Mouse (Mus musculus): ENCODE data around the gene Lrrc47. TPM values are rescaled to one million over a fixed set of nuclear protein-coding genes. Genes with fewer than 3 reads are reported as not detected.

Lrrc47 gene
- total RNA-seq, 4 experiments from 2014 or later = 19.4 to 29.8 (median 25.0) TPM

DNA sequence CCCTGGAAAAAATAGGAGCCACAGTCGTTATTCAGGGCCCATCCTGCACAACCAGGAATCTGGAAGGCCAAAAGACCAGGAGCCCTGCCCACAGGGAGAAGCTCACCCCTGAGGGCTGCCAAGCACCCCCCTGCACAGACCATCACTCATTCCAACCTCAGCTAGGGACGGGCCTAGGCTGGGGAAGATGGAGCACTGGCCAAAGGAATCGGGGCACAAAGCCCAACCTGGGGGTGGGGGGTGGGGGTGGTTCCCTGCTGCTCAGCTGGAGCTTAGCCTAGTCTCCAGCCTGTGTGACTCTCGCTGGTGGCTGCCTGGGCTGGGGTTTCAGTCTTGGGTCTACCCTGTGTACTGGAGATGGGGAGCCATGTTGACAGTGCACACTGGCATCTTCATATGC lies 11.3 kb downstream of the Lrrc47 start:
- DNase-seq (ENCODE audit: low spot score in 2 of 2) = no peak

DNA sequence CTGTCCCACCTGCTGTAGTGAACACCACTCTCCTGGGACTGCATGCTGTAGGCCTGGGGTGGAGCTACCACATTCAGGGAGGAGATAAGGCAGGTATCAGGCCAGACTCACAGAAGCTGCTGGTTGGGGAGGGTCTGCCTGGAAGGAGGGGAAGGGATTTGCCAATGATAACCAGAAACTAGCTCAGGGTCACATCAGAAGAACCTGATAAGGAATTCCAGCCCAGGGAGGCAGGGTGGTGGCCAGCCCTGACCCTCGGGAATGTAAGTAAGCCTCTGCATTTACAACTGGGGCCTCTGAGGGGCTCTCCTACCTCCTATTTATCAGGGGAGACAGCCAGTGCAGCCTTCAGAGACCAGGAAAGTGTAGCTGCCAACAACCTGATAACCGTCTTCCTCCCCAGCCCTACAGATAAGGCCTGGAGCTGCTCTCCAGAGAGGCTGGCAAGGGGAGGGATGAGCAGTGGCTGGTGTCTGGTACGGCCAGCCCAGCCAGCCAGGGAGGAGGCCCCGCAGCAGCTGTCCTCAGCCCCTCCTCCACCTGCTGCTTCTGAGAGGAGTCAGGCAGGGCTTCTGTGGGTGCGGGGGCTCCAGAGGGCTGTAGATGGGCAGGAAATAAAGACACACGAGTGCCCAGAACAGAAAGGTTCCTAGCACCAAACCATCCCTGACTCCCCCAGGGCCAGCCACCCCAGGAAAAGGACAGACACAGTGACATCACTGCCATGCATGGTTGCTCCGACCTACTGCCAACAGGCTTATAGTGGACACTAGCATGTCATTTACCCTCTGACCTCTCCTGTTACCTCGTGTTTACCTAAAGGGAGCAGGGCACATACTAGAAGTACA lies 12.4 kb downstream of the Lrrc47 start:
- DNase-seq (ENCODE audit: low spot score in 2 of 2) = no peak

DNA sequence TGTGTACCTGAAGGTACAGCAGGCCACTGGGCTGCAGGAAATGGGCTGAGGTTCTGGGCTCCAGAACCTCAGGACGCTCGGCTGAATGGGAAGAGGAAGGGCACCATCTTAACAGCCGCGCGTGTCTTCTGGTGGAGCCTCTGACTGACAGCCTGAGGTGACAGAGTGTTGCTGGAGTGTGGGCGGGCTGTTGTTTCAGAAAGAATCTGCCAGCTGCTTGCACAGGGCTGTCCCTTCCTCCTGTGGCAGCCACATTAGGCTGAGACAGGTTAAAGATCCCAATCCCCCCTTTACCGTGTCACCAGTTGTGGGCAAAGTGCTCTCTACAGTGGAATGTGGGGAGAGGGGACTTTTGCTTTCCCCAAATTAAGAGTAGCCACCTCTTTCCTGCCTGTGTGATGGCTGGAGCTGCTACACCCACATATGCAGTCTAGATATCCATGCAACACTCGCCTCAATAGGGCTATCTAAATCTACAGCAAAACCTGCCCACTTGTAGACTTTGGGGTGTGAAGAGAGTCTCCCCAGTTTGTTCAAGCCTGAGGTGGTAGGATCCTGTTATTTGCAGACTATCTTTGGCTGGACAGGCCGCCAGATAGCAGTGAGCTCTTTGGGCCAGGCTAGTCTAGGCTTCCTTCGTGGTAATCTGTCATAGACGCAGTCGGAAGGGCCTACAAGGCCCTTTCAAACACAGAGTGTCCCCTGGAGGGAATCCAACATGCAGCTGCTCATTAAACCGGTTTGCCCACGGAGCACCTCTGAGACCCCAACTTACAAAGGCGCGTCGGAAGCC lies 13.4 kb downstream of the Lrrc47 start:
- DNase-seq (ENCODE audit: low spot score in 2 of 2) = no peak

DNA sequence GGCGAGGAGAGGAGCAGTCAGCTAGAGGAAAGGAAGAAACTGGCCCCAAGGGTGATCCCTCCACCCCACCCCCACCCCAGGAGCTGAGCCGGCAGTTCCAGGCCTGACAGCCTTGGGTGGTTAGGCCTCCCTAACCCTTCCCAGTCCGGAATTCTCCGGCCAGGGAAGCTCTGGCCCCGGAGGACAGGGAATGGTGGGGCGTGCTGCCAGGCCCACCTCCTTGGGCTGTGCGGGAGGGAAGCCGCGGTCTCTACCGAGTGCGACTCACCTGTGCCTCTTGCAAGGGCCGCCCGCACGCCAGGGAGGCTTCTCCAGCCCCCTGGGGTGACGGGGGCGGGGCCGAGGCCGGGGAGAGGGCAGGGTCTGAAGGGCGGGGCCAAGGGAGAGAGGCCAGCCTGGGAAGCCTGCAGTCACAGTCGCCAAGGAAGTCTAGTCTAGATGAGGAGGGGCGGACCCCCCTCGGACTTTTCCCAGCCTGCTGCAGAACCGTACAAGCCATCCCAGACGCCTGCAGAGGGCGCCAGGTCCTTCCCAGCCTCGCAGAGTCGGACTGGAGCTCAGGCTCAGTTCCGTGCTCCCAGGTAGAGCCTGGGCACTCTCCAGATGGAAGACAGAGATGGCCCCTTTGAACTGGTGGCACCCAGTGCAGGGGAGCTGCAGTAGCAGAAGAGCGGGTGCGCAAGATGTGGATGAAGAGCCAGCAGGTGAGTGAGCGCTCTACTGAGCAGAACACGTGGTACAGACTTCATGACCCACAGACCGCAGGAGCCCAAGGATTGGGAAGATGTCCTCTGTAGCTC lies 14.3 kb downstream of the Lrrc47 start, which contains the start of gene Smim1:
Gene Smim1, minus strand, starts transcription at position 590 of the 800 bp plus-strand sequence.
- peak; percentile 52 to 59 for DNase-seq (ENCODE audit: low spot score in 2 of 2)

DNA sequence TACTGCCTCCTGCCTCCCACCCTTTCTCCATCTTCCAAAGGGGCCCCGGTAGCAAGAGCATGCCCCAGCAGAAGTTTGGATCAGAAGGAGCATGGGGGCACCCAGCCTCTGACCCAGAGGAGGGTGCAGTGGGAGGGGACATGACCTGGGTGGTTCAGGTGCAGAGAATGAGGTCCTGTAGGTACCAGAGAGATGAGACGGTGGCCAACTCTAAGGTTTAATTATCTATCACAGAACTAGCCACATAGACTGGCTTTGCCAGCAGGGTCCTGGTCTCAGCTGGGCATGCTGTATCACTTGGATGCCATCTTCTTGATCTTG lies 14.9 kb downstream of the Lrrc47 start:
- no peak for DNase-seq (ENCODE audit: low spot score in 2 of 2)

DNA sequence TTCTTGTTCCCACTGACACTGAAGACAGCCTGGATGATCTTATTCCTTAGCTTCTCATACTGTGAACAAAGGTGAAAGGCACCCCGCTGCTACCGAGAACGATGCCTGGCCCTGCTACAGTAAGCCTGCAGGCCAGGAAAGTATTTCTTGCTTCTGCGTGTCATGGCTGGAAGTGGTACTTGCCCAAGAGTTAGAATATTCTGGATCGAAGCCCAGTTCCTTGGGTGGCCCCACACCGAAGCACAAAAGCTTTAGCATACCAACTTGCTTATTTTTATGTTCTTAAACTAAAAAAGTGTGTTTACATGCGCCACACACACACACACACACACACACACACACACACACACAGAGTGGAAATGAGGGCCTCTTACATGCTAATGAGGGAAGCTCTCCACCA lies 16.5 kb downstream of the Lrrc47 start:
- no peak for DNase-seq (ENCODE audit: low spot score in 2 of 2)

DNA sequence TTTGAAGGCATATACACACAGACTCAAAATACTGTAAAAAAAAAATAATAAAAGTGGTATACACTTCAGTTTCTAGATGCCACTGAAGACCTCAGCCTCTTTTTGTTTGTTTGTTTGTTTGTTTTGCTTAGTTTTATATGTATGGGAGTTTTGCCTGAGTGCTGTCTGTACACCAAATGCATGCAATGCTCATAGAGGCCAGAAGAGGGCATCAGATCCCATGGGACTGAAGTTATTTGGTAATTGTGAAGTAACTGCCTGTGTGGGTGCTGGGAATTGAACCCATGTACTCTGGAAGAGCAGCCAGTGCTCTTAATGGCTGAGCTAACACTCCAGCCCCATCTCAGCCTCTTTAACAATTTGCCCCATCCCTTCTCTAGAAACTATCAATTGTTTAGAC lies 17.1 kb downstream of the Lrrc47 start:
- no peak for DNase-seq (ENCODE audit: low spot score in 2 of 2)

DNA sequence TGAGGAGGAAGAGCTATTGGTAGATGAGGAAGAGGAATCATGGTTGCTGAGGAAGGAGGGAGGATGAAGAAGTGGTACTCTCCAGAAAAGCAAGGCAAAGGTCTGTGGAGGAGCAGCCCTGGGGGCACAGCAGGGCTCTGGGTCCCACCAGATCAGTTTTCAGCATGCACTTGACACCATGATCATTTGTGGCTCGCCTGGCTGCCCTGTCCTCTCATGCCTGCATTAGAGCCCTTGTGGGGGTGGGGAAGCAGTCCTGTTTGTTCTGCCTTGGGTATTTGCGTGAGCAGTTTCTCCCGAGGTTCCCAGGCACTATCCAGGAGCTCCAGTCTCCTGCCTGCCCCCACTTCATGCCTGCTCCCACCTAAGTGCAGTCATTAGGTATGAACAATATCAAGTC lies 25.6 kb downstream of the Lrrc47 start:
- no peak for DNase-seq (ENCODE audit: low spot score in 2 of 2)

DNA sequence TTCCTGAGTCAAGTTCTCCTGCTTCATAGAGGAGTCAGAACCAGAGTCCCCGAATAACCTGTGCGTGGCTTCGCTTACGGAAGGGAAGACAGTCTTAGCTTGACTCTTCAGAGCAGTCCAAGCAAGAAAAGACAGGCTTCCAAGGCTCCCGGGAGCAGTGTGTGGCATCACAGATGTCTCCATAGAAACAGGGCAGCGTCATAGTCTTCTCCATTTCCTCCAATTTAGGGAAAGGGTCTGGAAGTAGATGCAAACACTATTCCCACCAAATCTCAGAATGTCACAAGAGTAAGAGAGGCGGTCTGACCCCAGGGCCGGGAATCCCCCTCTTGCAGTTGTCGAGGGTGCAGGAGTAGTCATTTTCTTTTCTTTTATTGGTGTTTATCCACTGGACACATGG lies 31.0 kb downstream of the Lrrc47 start, which contains the start of gene Ccdc27:
Gene Ccdc27, minus strand, starts transcription at position 101 of the 400 bp plus-strand sequence.
- DNase-seq (ENCODE audit: low spot score in 2 of 2) = no peak

DNA sequence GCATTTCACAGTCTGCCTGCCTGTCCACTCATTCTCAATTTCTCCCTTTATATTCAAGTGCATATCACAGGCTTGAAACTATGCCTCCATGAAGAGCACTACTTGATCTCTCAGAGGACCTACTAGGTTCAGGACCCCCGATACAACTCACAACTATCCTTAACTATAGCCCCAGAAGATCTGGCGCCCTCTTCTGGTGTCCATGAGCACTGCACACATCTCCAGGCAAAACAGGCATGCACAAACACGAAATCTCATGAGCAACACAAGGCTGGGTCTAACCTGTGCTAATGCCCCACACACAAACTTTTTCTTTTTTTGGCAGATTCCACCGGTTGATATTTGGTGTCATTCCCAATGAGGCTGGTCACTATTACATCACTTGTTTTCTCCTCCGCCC lies 34.3 kb downstream of the Lrrc47 start:
- no peak for DNase-seq (ENCODE audit: low spot score in 2 of 2)

DNA sequence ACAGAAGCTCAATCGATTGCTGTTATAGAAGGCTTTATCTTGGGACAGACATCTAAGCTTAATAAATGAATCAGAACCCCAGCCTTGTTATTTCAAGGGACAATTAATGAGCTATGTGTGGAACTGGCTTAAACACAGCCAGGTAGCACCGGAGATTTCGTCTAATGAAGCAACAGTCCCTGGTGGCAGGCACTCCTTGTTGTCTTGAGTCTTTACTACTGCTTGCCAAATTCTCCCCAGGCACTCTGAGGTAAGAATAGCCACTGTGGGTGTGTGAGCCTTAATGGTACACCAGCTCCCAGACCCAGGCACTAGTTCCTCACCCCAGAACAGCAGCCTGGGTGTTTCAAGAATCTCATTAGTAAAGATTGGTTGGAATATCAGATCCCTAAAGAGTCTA lies 39.9 kb downstream of the Lrrc47 start:
- no peak for DNase-seq (ENCODE audit: low spot score in 2 of 2)

DNA sequence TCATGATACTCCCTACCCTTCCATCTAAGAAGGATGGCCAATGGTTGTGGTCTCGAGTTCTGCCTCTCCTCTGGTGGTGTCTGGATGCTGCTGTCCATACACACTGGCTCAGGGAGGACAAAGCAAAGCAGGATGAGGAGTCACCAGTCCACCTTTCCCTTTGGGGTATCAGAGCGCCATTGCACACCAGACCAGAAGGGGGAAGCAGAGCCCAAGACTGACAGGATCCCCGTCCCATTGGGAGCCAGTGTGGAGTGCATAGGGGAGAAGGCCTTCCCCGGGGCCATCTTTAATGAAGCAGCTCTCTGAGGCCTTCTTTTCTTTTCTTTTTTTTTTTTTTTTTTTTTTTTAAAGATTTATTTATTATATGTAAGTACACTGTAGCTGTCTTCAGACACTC lies 41.5 kb downstream of the Lrrc47 start:
- DNase-seq (ENCODE audit: low spot score in 2 of 2) = no peak

DNA sequence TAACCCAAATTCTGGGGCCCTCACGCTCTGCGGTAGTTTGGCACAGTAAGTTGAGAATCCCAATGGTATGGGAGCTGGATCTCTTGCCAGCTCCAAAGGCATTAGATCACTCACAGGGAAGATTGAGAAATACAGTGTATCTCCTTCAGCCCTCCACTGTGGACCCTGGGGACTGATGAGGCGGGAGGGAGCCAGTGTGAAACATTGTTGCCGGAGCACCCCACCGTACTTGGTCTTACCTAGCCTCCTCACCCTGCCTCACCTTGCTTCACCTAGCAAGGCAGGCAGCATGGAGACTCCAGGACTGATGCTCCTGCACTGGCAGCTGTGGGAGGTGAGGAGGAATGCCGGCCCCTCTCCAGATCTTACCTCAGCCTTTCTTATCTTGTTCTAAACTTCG lies 44.0 kb downstream of the Lrrc47 start:
- DNase-seq (ENCODE audit: low spot score in 2 of 2) = no peak

DNA sequence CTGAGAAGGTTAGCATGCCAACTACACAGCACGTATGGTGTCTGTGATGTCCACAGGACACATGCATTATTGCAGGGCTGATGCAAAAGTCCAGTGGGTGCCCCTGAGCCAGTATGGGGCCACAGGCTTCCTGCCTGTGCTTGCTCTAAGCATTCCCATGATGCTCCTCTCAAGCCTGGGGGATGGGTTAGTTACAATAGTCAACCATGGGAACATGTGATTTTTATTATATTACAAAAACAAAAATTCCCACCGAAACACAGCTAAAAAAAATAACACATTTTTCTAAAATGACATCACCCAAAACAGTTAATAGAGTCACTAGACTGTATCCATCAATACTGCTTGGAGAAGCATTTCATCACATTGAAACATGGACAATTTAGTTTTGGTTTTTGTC lies 44.5 kb downstream of the Lrrc47 start:
- DNase-seq (ENCODE audit: low spot score in 2 of 2) = no peak

DNA sequence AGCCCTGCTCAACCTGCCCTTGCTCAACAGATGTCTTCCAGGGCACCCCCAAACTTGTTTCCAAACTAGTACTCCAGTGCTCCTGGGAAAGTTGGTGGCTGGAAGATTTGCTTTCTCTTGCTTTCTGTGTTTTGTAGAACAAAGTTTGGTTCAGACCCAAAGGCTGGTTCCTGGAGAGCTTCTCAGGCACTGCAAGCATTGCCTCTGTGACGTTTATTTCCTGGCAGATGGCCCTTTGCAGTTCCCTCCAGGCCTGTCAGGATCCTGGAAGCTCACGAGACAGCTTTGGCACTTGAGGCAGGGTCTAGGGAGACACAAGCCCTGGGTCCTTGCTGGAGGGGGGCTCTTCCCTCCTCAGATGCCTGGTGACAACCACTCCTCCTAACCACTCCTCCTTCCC lies 45.1 kb downstream of the Lrrc47 start:
- no peak for DNase-seq (ENCODE audit: low spot score in 2 of 2)

DNA sequence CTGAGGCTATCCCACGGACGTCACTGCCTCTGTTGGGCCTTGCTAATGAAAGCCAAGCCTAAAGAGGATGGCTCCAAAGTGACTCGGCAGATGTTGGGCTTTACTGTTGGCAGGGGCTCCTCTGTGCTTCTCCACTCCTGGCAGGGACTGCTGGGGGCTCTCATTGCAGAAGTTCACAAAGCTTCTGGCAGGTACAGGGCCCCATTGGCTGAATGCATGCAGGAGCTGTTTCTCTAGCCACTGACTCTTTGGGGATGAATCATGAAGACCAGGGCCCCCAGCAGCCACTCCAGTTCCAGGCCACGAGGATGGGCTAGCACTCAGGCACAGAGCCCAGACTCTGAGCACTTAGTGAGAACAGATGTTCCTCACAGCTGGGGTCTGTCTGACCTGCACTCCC lies 46.2 kb downstream of the Lrrc47 start:
- no peak for DNase-seq (ENCODE audit: low spot score in 2 of 2)

DNA sequence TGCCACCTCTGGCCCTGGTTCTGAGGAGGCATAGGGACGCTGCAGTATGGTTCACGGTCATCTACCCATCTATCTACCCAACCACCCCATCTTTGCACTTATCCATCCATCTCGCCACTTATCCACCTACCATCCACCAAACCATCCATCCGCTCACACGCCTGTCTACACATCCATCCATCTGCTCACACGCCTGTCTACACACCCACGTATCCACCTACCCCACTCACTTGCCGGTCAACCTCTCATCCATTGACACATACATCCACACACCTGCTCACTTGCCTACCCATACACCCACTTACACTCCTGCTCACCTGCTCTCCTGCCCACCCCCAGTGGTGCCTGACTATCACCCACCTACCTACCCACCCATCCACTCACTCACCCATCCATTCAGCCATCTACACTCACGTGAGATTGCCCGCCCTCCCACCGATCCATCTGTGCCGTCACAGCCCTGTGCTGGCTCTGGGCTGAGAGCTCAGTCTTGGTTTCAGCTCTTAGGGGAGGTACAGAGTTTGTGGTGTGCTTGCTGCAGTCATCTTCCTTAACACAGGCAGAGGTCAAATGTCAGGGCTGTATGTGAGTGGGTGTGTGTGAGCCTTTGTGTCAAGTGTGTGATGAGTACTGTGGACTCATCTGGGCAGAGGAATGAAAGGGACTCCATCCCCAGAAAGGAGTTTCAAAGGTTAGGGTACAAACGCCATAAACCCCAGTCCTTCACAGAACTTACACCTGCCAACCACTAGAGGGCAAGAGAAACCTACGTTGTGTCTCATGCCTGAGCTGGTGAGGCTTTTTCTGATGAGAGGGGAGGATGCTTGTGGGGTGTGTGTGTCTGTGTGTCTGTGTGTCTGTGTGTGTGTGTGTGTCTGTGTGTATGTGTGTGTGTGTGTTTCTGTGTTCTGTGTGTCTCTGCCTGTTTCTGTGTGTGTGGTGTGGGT lies 53.6 kb downstream of the Lrrc47 start:
- DNase-seq (ENCODE audit: low spot score in 2 of 2) = no peak

DNA sequence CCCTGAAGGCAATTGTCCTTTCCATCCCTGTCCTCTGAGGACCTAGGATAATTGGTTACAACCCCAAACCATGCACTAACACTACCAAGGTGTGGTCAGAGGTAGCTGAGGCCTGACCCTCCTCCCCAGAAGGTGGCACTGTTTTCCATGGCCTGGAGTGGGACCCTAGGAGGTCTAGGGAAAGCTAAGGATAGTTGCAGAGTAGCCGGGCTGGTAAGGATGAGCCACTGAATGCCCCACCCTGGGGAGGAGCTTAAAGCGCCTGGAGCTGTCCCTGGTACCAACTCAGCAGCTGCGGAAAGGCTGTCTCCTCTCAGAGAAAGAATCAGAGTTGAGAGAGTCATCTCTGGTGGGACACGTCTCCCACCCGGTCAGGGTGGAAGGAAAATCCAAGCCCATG lies 59.4 kb downstream of the Lrrc47 start:
- DNase-seq (ENCODE audit: low spot score in 2 of 2) = no peak

All from gastrocnemius, adult 8-10 months (tissue).